Mouse (Mus musculus) embryonic fibroblast, embryonic 13.5 days (primary cell): ENCODE results near the gene Mblac1. TPM values are rescaled to one million over a fixed set of nuclear protein-coding genes. Genes with fewer than 3 reads are reported as not detected.

Source experiments
- H3K27ac ChIP-seq: 2 replicates; pipeline ENCODE4 v1.5.1; 2012; ENCODE audit warnings: low read length, control low read depth, inconsistent platforms; ENCODE audit not compliant: insufficient read depth
- H3K4me1 ChIP-seq: 2 replicates; pipeline ENCODE4 v1.6.1; 2011; ENCODE audit warnings: low read length; ENCODE audit not compliant: control insufficient read depth, insufficient read depth
- H3K4me3 ChIP-seq: 2 replicates; pipeline ENCODE4 v1.5.1; 2011; ENCODE audit warnings: mild to moderate bottlenecking, control low read depth, low read length; ENCODE audit not compliant: insufficient read depth
- CTCF ChIP-seq: IDR thresholded peaks from 2 replicates; pipeline ENCODE4 v1.5.1; 2011; ENCODE audit warnings: mild to moderate bottlenecking, control low read depth, low read length, moderate library complexity, borderline replicate concordance; ENCODE audit not compliant: insufficient read depth
- POLR2A ChIP-seq: IDR thresholded peaks from 2 replicates; pipeline ENCODE4 v1.6.1; 2011; ENCODE audit warnings: low read depth, mild to moderate bottlenecking, control low read depth, low read length, moderate library complexity
- polyA plus RNA-seq: library from polyadenylated mRNA; stranded (reverse); fragments of >200 nt; gene quantifications from 2 replicates; pipeline ENCODE4 v1.2.4, GENCODE M21; 2011; ENCODE audit warnings: low read depth; ENCODE audit not compliant: missing spikeins, insufficient read length

Mblac1 gene
- polyA plus RNA-seq, 1 experiment = 2.1 TPM

- TF ChIP-seq CTCF (no peak), POLR2A (no peak)
Measured at GRCm38 (mm10) chr5:138229511-138229910, 35.4 kb downstream of the Mblac1 start.

DNA sequence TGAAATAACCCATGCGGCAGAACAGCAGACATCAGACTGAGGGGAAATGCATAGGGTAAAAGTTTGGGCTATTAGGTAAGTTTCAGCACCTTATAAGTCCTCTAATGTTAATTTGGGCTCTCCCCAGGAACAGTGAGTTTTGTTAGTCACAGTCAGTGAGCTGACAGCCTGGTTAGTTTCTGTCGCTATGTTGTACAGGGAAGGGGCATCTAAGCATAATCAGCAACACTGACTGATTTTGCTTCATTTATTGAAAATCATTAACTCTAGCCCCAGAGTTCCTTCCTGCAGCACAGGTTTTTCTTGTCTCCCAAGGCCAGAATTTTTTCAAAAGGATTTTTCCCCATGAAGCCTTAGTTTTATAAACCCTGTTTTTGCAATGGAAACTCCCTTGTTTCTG is 39.7 kb downstream of the Mblac1 start:
- Histone ChIP-seq H3K4me1 (no peaks in the 10 kb centered on the region), H3K27ac (no peak overlapping the region), H3K4me3 (no peak overlapping the region)
- TF ChIP-seq CTCF (no peak), POLR2A (no peak)

More at GRCm38 (mm10) chr5:138229511-138229910, 35.4 kb downstream of the Mblac1 start:
- H3K4me1 ChIP-seq = no peaks in the 10 kb centered on the region
- H3K4me3 ChIP-seq = no peak overlapping the region
- H3K27ac ChIP-seq = no peak overlapping the region

DNA sequence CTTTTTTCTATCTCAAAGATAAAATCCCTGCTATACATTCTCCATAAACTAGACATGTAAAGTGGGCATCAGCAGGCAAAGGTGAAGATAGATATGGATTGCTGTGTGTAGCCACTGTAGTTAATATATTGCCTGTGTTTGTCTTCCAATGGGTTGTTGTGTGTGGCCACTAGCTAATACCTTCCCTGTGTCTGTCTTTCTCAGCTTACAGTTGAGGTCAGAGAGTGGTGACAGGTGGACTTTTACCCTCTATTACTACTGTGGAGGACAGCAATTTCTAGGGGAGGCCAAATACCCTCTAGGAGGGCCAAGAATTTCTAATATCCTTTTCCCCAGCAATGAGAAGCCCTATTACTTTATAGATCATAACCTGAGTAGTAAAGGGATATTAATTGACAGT is 40.1 kb downstream of the Mblac1 start:
- H3K4me3 ChIP-seq = no peak overlapping the region
- H3K27ac ChIP-seq = no peak overlapping the region
- no peaks in the 10 kb centered on the region for H3K4me1 ChIP-seq
- TF ChIP-seq CTCF (no peak), POLR2A (no peak)

- Histone ChIP-seq H3K27ac (no peak overlapping the region), H3K4me3 (no peak overlapping the region), H3K4me1 (no peaks in the 10 kb centered on the region)
- TF ChIP-seq CTCF = no peak
- no peak for TF ChIP-seq POLR2A
Measured at GRCm38 (mm10) chr5:138241511-138241910, 47.4 kb downstream of the Mblac1 start.

Other genes starting within 250 kb of the Mblac1 start
- gene Gjc3, start 231.2 kb upstream of the Mblac1 start, polyA plus RNA-seq = 0.18 TPM in 1 of 2 replicates, not detected in the other
- gene Azgp1, start 212.8 kb upstream of the Mblac1 start, polyA plus RNA-seq = not detected in 2 replicates
- gene Smok3a, start 173.1 kb upstream of the Mblac1 start, polyA plus RNA-seq = not detected in 2 replicates
- not detected in 2 replicates for gene Smok3b, start 172.9 kb upstream of the Mblac1 start, polyA plus RNA-seq
- gene Smok3c, start 141.1 kb upstream of the Mblac1 start, polyA plus RNA-seq = not detected in 2 replicates
- 24.1 and 25.2 TPM in 2 replicates for gene Zkscan1, start 109.2 kb upstream of the Mblac1 start, polyA plus RNA-seq
- gene Zscan21, start 77.4 kb upstream of the Mblac1 start, polyA plus RNA-seq = 15.0 and 22.2 TPM in 2 replicates
- gene Zfp113, start 38.6 kb upstream of the Mblac1 start, polyA plus RNA-seq = 11.9 and 13.2 TPM in 2 replicates
- gene Cops6, start 33.2 kb upstream of the Mblac1 start, polyA plus RNA-seq = 162 and 184 TPM in 2 replicates
- 22.2 and 26.5 TPM in 2 replicates for gene Ap4m1, start 22.3 kb upstream of the Mblac1 start, polyA plus RNA-seq
- 79.1 and 85.3 TPM in 2 replicates for gene Mcm7, start 21.9 kb upstream of the Mblac1 start, polyA plus RNA-seq
- 27.9 and 29.8 TPM in 2 replicates for gene Taf6, start 6.9 kb upstream of the Mblac1 start, polyA plus RNA-seq
- 63.1 and 63.3 TPM in 2 replicates for gene Cnpy4, start 6.8 kb upstream of the Mblac1 start, polyA plus RNA-seq
- 0.32 TPM in 1 of 2 replicates, not detected in the other for gene Nxpe5, start 31.6 kb downstream of the Mblac1 start, polyA plus RNA-seq
- gene Lamtor4, start 61.2 kb downstream of the Mblac1 start, polyA plus RNA-seq = 36.9 and 40.7 TPM in 2 replicates
- gene BC037034, start 69.7 kb downstream of the Mblac1 start, polyA plus RNA-seq = 18.0 and 18.2 TPM in 2 replicates
- 5.7 and 6.4 TPM in 2 replicates for gene Gal3st4, start 78.5 kb downstream of the Mblac1 start, polyA plus RNA-seq
- not detected in 2 replicates for gene Gm43720, start 85.6 kb downstream of the Mblac1 start, polyA plus RNA-seq
- gene Gpc2, start 85.7 kb downstream of the Mblac1 start, polyA plus RNA-seq = 13.2 and 20.1 TPM in 2 replicates
- 3.0 and 6.0 TPM in 2 replicates for gene Stag3, start 85.9 kb downstream of the Mblac1 start, polyA plus RNA-seq
- not detected in 2 replicates for gene Pvrig, start 147.6 kb downstream of the Mblac1 start, polyA plus RNA-seq
- gene Zfp157, start 247.2 kb downstream of the Mblac1 start, polyA plus RNA-seq = 12.1 and 22.4 TPM in 2 replicates